Mouse (Mus musculus): ENCODE data around the gene Plpp4. TPM values are rescaled to one million over a fixed set of nuclear protein-coding genes. Genes with fewer than 3 reads are reported as not detected.

Plpp4 gene
- polyA plus RNA-seq, 1 experiment from 2014 or later, result 0.53 TPM

DNA sequence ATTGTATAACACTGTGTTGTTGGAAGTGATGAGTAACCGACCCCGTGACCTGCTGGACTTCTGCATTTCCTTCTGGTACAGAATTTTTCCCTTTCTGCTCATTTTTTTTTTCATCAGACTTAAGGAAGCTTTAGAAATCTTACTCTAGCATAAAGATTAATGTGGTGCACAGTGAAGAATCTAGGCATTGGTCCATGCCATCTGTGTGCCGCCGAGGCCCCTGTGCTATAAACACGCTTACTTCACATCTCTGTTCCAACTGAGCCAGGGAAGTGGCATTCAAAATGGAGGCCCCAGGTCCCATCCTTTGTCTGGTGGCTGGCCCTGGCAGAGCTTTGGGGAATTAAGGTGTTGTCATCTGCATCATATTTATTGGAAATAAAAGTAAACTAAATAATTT lies 44.8 kb downstream of the Plpp4 start:
- WGBS, result 88% methylated on average over 5 of the region's 5 CpGs
- H3K27me3 ChIP-seq (ENCODE audit: insufficient read depth, low read length), result no peaks in the 10 kb centered on the region
- no peak overlapping the region for H3K4me3 ChIP-seq (ENCODE audit: low read depth, low read length)
- TF ChIP-seq CTCF (IDR thresholded peaks at IDR 0.05; ENCODE audit: low read depth), result no peak
- no peaks in the 10 kb centered on the region for H3K4me1 ChIP-seq (ENCODE audit: insufficient read depth)
- H3K9me3 ChIP-seq (ENCODE audit: low read depth, low read length), result no peaks in the 10 kb centered on the region
- no peak overlapping the region for H3K4me2 ChIP-seq
- no peaks in the 10 kb centered on the region for H3K36me3 ChIP-seq (ENCODE audit: insufficient read depth)
- no peak for ATAC-seq (ENCODE audit: insufficient read depth)
- H3K9ac ChIP-seq, result no peak overlapping the region
- no peak overlapping the region for H3K27ac ChIP-seq (ENCODE audit: low read depth)
- DNase-seq, result no peak

DNA sequence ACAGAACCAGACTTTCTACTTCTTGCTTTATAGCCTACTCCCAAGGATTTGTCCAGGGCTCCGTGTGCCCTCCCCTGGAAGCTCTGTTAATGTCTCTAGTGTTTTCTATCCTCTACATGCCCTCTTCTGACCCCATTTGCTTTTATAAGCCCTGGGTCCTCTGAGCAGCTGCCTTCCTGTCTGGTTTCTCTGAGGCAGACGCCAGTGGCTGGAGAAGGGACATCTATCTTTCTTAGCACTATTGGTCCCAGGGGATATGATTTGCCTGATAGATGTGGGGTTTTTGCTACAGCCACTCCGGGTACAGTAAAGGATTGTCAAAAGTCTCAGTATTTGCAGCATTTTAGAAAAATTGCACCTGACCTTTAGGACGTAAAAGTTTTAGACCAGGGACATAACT lies 46.5 kb downstream of the Plpp4 start:
- no peaks in the 10 kb centered on the region for H3K27me3 ChIP-seq (ENCODE audit: insufficient read depth, low read length)
- peaks cover 5% of the 10 kb centered on the region for H3K4me1 ChIP-seq (ENCODE audit: insufficient read depth)
- DNase-seq (no peak), ATAC-seq (ENCODE audit: insufficient read depth) (no peak)
- H3K9me3 ChIP-seq (ENCODE audit: low read depth, low read length), result no peaks in the 10 kb centered on the region
- WGBS, result 52% methylated on average over 4 of the region's 4 CpGs
- no peak overlapping the region for H3K4me2 ChIP-seq
- no peak overlapping the region for H3K4me3 ChIP-seq (ENCODE audit: low read depth, low read length)
- TF ChIP-seq CTCF (IDR thresholded peaks at IDR 0.05; ENCODE audit: low read depth), result no peak
- H3K36me3 ChIP-seq (ENCODE audit: insufficient read depth), result no peaks in the 10 kb centered on the region
- H3K27ac ChIP-seq (ENCODE audit: low read depth), result no peak overlapping the region
- no peak overlapping the region for H3K9ac ChIP-seq

DNA sequence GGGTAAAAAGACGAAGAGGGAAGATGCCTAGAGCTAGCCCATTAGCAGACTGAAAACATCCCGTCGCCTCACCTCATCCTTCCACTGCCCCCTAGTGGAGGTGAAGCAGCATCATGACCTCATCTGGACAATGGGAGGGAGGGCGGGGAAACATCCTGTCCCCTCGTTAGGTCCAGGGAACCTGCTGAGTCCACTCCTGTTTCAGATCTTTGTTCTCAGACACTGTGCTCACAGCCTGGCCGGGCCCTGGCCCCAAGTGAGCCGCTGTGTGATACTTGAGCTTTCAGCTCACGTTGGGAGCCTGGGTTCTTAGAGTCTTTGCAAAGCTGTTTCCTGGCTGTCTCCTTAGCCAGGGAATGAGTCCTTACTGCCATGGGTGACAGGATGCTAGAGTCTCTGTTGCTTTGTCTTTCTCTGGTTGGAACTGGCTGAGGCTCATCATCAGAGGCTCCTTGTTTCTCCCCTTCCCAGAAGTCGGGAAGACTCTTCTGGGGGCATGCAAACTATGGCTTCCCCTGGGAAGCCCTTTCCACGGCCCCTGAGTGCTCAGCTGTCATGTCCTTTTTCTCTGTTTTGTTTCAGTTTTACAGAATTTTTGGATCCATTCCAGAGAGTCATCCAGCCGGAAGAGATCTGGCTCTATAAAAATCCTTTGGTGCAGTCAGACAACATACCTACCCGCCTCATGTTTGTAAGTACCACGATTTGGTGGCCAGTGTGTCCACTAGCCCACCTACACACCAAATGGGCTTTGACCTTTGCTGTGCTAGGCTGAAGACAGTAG lies 50.4 kb downstream of the Plpp4 start:
- Histone ChIP-seq H3K9me3 (ENCODE audit: low read depth, low read length) (no peaks in the 10 kb centered on the region), H3K27me3 (ENCODE audit: insufficient read depth, low read length) (no peaks in the 10 kb centered on the region), H3K4me2 (no peak overlapping the region), H3K9ac (no peak overlapping the region), H3K36me3 (ENCODE audit: insufficient read depth) (no peaks in the 10 kb centered on the region), H3K4me1 (ENCODE audit: insufficient read depth) (peaks cover 11% of the 10 kb centered on the region), H3K4me3 (ENCODE audit: low read depth, low read length) (no peak overlapping the region), H3K27ac (ENCODE audit: low read depth) (no peak overlapping the region)
- 20% methylated on average over 13 of the region's 13 CpGs for WGBS
- peak; percentile 71 for TF ChIP-seq CTCF (IDR thresholded peaks at IDR 0.05; ENCODE audit: low read depth)
- DNase-seq, result peak; percentile 52
- ATAC-seq (ENCODE audit: insufficient read depth), result peak; percentile 67; the same call in 1 of the 2 replicates

DNA sequence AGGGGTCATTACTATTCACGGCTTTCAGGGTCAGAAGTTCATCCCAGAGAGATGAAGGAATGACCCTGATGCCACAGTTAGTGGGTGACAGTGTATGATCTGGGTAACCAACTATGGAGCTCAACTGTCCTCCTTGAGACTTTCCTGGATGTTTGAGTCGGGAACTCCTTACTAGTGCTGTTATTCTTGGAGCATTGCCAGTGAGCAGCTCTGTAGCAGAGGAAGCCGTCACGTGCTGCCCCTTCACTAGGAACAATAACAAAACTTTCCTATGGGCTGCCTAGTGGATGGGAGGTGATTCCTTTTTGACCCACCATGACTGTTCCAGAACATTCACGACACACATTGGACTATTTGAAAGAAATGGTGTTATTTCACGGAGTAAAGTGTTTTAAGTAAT lies 51.8 kb downstream of the Plpp4 start:
- DNase-seq (peak; percentile 82), ATAC-seq (ENCODE audit: insufficient read depth) (peak; percentile 69; the same call in 1 of the 2 replicates)
- Histone ChIP-seq H3K4me2 (no peak overlapping the region), H3K27ac (ENCODE audit: low read depth) (no peak overlapping the region), H3K4me1 (ENCODE audit: insufficient read depth) (peaks cover 11% of the 10 kb centered on the region), H3K4me3 (ENCODE audit: low read depth, low read length) (no peak overlapping the region), H3K36me3 (ENCODE audit: insufficient read depth) (no peaks in the 10 kb centered on the region), H3K9me3 (ENCODE audit: low read depth, low read length) (no peaks in the 10 kb centered on the region), H3K27me3 (ENCODE audit: insufficient read depth, low read length) (no peaks in the 10 kb centered on the region), H3K9ac (no peak overlapping the region)
- TF ChIP-seq CTCF (IDR thresholded peaks at IDR 0.05; ENCODE audit: low read depth), result no peak
- WGBS, result 22% methylated on average over 6 of the region's 6 CpGs

DNA sequence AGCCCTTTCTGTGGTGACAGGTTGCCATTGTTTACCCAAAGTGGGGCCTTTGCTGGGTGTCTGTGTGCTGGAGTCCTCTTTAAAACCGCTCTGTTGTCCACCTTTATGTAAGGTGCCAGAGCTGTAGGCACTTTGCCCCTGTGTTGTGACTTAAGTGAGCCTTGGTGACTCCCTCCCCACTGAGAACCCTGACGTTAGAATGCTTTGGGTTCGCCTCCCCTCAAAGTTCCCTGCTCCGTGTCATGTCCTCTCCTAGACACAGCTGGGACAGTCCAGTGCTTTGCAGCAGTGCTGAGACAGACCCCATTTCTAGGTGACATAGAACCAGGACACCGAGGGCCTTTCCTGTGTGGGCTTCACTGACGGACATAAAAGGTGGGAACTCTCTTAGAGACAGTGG lies 55.7 kb downstream of the Plpp4 start:
- no peak for TF ChIP-seq CTCF (IDR thresholded peaks at IDR 0.05; ENCODE audit: low read depth)
- no peak for ATAC-seq (ENCODE audit: insufficient read depth)
- Histone ChIP-seq H3K9ac (no peak overlapping the region), H3K27me3 (ENCODE audit: insufficient read depth, low read length) (no peaks in the 10 kb centered on the region), H3K27ac (ENCODE audit: low read depth) (no peak overlapping the region), H3K4me3 (ENCODE audit: low read depth, low read length) (no peak overlapping the region), H3K4me2 (no peak overlapping the region), H3K9me3 (ENCODE audit: low read depth, low read length) (no peaks in the 10 kb centered on the region), H3K36me3 (ENCODE audit: insufficient read depth) (no peaks in the 10 kb centered on the region), H3K4me1 (ENCODE audit: insufficient read depth) (peaks cover 7% of the 10 kb centered on the region)
- DNase-seq, result no peak
- 54% methylated on average over 6 of the region's 6 CpGs for WGBS

DNA sequence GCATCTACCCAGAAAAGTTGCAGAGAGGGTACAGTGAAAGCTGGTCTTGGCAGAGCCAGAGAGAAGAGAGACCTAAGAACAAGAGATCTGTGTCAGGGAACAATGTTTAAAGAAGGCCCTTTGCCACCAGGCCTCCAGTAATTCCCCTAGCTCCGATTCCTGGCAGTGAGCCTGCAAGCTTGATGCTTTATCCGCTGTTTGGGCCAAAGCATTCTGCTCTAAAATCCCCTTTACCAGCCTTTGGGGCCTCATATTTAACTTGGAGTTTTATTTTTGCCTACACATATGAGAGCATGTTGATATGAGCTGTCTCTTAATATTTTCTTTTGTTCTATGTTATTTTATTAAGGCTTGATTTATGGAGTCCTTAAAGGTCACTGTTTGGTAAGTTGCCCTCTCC lies 57.1 kb downstream of the Plpp4 start:
- peak; percentile 41; the same call in 1 of the 2 replicates for ATAC-seq (ENCODE audit: insufficient read depth)
- Histone ChIP-seq H3K4me3 (ENCODE audit: low read depth, low read length) (no peak overlapping the region), H3K4me2 (no peak overlapping the region), H3K27ac (ENCODE audit: low read depth) (no peak overlapping the region), H3K36me3 (ENCODE audit: insufficient read depth) (no peaks in the 10 kb centered on the region), H3K4me1 (ENCODE audit: insufficient read depth) (no peaks in the 10 kb centered on the region), H3K9ac (no peak overlapping the region), H3K27me3 (ENCODE audit: insufficient read depth, low read length) (no peaks in the 10 kb centered on the region), H3K9me3 (ENCODE audit: low read depth, low read length) (no peaks in the 10 kb centered on the region)
- TF ChIP-seq CTCF (IDR thresholded peaks at IDR 0.05; ENCODE audit: low read depth), result no peak
- 38% methylated on average over 2 of the region's 2 CpGs for WGBS
- peak; percentile 67 for DNase-seq

DNA sequence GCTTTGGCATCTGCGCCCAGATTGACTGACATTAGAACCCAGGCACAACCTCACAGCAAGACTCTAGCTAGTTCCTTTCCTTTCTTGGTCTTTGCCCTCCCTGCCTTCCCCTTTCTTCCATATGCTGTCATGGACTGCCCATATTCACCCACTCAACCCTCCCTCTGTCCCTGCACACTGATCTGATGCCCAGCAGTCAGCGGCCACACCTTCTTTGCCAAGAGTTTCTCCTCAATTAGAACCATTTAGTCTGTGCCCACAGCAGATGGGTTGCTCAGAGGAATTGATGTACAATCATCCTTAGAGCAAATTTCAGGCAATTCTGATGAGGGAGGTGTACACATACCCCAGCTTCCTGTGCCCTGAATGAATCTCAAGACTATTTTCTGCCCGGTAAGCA lies 83.3 kb downstream of the Plpp4 start:
- ATAC-seq (ENCODE audit: insufficient read depth), result no peak

More for the DNA sequence above, 83.3 kb downstream of the Plpp4 start:
- H3K4me2 ChIP-seq, result no peak overlapping the region
- H3K9me3 ChIP-seq (ENCODE audit: low read depth, low read length), result no peaks in the 10 kb centered on the region
- H3K27me3 ChIP-seq (ENCODE audit: insufficient read depth, low read length), result no peaks in the 10 kb centered on the region
- no peak overlapping the region for H3K27ac ChIP-seq (ENCODE audit: low read depth)
- H3K9ac ChIP-seq, result no peak overlapping the region
- DNase-seq, result no peak
- no peak overlapping the region for H3K4me3 ChIP-seq (ENCODE audit: low read depth, low read length)
- no peaks in the 10 kb centered on the region for H3K4me1 ChIP-seq (ENCODE audit: insufficient read depth)
- H3K36me3 ChIP-seq (ENCODE audit: insufficient read depth), result no peaks in the 10 kb centered on the region
- TF ChIP-seq CTCF (IDR thresholded peaks at IDR 0.05; ENCODE audit: low read depth), result no peak
- 90% methylated on average over 3 of the region's 3 CpGs for WGBS
